Mouse (Mus musculus) spleen, adult 2 months (tissue): ENCODE data around the gene Snx29. TPM values are rescaled to one million over a fixed set of nuclear protein-coding genes. Genes with fewer than 3 reads are reported as not detected.

Source experiments
- DNase-seq, 2 experiments: peaks; one replicate each; pipeline versions ENCODE4 v3.0.0 to v3.0.0-alpha.2; 2012 to 2021; ENCODE audit warnings: low spot score in 2 of 2, low read depth in 1 of 2
- H3K27ac ChIP-seq: fragments of 200-500 bp; 2 replicates; pipeline ENCODE4 v1.5.1; 2012; ENCODE audit warnings: low read length, inconsistent platforms; ENCODE audit not compliant: insufficient read depth
- H3K27me3 ChIP-seq: fragments of 200-500 bp; 2 replicates; pipeline ENCODE4 v1.6.1; 2012; ENCODE audit warnings: mild to moderate bottlenecking, moderate library complexity, low read length, inconsistent platforms; ENCODE audit not compliant: control insufficient read depth, insufficient read depth
- H3K36me3 ChIP-seq: fragments of 200-500 bp; 2 replicates; pipeline ENCODE4 v1.6.1; 2012; ENCODE audit warnings: mild to moderate bottlenecking, low read length, inconsistent platforms; ENCODE audit not compliant: control insufficient read depth, insufficient read depth
- H3K4me1 ChIP-seq: fragments of 200-500 bp; 2 replicates; pipeline ENCODE4 v1.6.1; 2011; ENCODE audit warnings: inconsistent platforms; ENCODE audit not compliant: control insufficient read depth, insufficient read depth, insufficient read length
- H3K4me3 ChIP-seq: fragments of 200-500 bp; 2 replicates; pipeline ENCODE4 v1.5.1; 2011; ENCODE audit warnings: mild to moderate bottlenecking, inconsistent platforms; ENCODE audit not compliant: insufficient read depth, insufficient read length; ENCODE audit errors: extremely low read depth
- CTCF ChIP-seq: fragments of 200-500 bp; IDR thresholded peaks from 2 replicates; pipeline ENCODE4 v1.5.1; 2011; ENCODE audit warnings: mild to moderate bottlenecking, inconsistent platforms; ENCODE audit not compliant: insufficient read depth, insufficient read length, insufficient replicate concordance; ENCODE audit errors: extremely low read depth
- POLR2A ChIP-seq: fragments of 200-500 bp; IDR thresholded peaks from 2 replicates; pipeline ENCODE4 v1.6.1; 2011; ENCODE audit warnings: low read depth, low read length, inconsistent platforms
- WGBS: fragments of 180-500 bp; shearing (Covaris S2); methylation state at CpG from one replicate; pipeline ENCODE4 v1.1.7; 2018; 5-methylcytosine and 5-hydroxymethylcytosine counted together
- polyA plus RNA-seq: library from polyadenylated mRNA; depleted of rRNA; stranded (reverse); fragments of >200 nt; gene quantifications from 2 replicates; pipeline ENCODE4 v1.2.3, GENCODE M21; 2012

Gene Snx29
- polyA plus RNA-seq, 1 experiment: 13.6 TPM

GRCm38 (mm10) chr16:11778715-11779460 lies 456.2 kb downstream of the Snx29 start:
- Histone ChIP-seq H3K4me3 (no peak overlapping the region), H3K27ac (no peak overlapping the region), H3K36me3 (no peaks in the 10 kb centered on the region), H3K27me3 (no peaks in the 10 kb centered on the region), H3K4me1 (no peaks in the 10 kb centered on the region)
- WGBS: 86% methylated on average over 9 of the region's 9 CpGs
- TF ChIP-seq CTCF (no peak), POLR2A (no peak)
- DNase-seq: no peak

- Histone ChIP-seq H3K36me3 (no peaks in the 10 kb centered on the region), H3K27ac (no peak overlapping the region), H3K27me3 (no peaks in the 10 kb centered on the region), H3K4me1 (no peaks in the 10 kb centered on the region), H3K4me3 (no peak overlapping the region)
- 73% methylated on average over 2 of the region's 2 CpGs for WGBS
- TF ChIP-seq CTCF (no peak), POLR2A (no peak)
- DNase-seq: no peak
Observed at GRCm38 (mm10) chr16:11782082-11782481, 459.4 kb downstream of the Snx29 start.

GRCm38 (mm10) chr16:11783337-11783736 lies 460.6 kb downstream of the Snx29 start:
- Histone ChIP-seq H3K4me1 (no peaks in the 10 kb centered on the region), H3K27ac (no peak overlapping the region), H3K36me3 (no peaks in the 10 kb centered on the region), H3K27me3 (no peaks in the 10 kb centered on the region), H3K4me3 (no peak overlapping the region)
- TF ChIP-seq POLR2A (no peak), CTCF (no peak)
- DNase-seq: no peak

GRCm38 (mm10) chr16:11784354-11784753 lies 461.6 kb downstream of the Snx29 start:
- DNase-seq: no peak
- Histone ChIP-seq H3K27me3 (no peaks in the 10 kb centered on the region), H3K4me1 (no peaks in the 10 kb centered on the region), H3K4me3 (no peak overlapping the region), H3K36me3 (no peaks in the 10 kb centered on the region), H3K27ac (no peak overlapping the region)
- 65% methylated on average over 4 of the region's 4 CpGs for WGBS
- no peak for TF ChIP-seq POLR2A
- no peak for TF ChIP-seq CTCF

- WGBS: 69% methylated on average over 4 of the region's 4 CpGs
- DNase-seq: no peak
- H3K27me3 ChIP-seq: no peaks in the 10 kb centered on the region
- H3K4me1 ChIP-seq: no peaks in the 10 kb centered on the region
- TF ChIP-seq POLR2A: no peak
- no peak for TF ChIP-seq CTCF
- H3K27ac ChIP-seq: no peak overlapping the region
- no peaks in the 10 kb centered on the region for H3K36me3 ChIP-seq
- no peak overlapping the region for H3K4me3 ChIP-seq
Observed at GRCm38 (mm10) chr16:11785806-11786205, 463.1 kb downstream of the Snx29 start.

- WGBS: 96% methylated on average over 3 of the region's 3 CpGs
- Histone ChIP-seq H3K4me3 (no peak overlapping the region), H3K4me1 (no peaks in the 10 kb centered on the region), H3K27me3 (no peaks in the 10 kb centered on the region), H3K27ac (no peak overlapping the region), H3K36me3 (no peaks in the 10 kb centered on the region)
- DNase-seq: no peak
- TF ChIP-seq POLR2A (no peak), CTCF (no peak)
Observed at GRCm38 (mm10) chr16:11790476-11790875, 467.8 kb downstream of the Snx29 start.

- H3K4me3 ChIP-seq: no peak overlapping the region
- no peaks in the 10 kb centered on the region for H3K27me3 ChIP-seq
- 72% methylated on average over 2 of the region's 2 CpGs for WGBS
- H3K36me3 ChIP-seq: no peaks in the 10 kb centered on the region
- no peak for DNase-seq
- TF ChIP-seq CTCF (no peak), POLR2A (no peak)
- H3K27ac ChIP-seq: no peak overlapping the region
- no peaks in the 10 kb centered on the region for H3K4me1 ChIP-seq
Observed at GRCm38 (mm10) chr16:11793391-11793790, 470.7 kb downstream of the Snx29 start.
